Mouse (Mus musculus) cerebellum, adult 2 months (tissue): ENCODE measurements around the gene Dctn2. TPM values are rescaled to one million over a fixed set of nuclear protein-coding genes. Genes with fewer than 3 reads are reported as not detected.

Source experiments
- DNase-seq, 2 experiments: peaks; one replicate each; pipeline ENCODE4 v3.0.0; 2021
- H3K27ac ChIP-seq: fragments of 200-500 bp; 2 replicates; pipeline ENCODE4 v1.5.1; 2012; ENCODE audit warnings: low read length, control low read depth, inconsistent platforms; ENCODE audit not compliant: insufficient read depth
- H3K27me3 ChIP-seq: fragments of 200-500 bp; 2 replicates; pipeline ENCODE4 v1.6.1; 2012; ENCODE audit warnings: inconsistent platforms, mild to moderate bottlenecking, low read length, moderate library complexity; ENCODE audit not compliant: control insufficient read depth, insufficient read depth
- H3K4me1 ChIP-seq: fragments of 200-500 bp; 2 replicates; pipeline ENCODE4 v1.6.1; 2011; ENCODE audit warnings: low read length; ENCODE audit not compliant: control insufficient read depth, insufficient read depth
- H3K4me3 ChIP-seq: fragments of 200-500 bp; replicated peaks from 2 replicates; pipeline ENCODE3; 2011; ENCODE audit warnings: mild to moderate bottlenecking, low read depth, low read length, control low read depth; ENCODE audit not compliant: insufficient read depth
- CTCF ChIP-seq: fragments of 200-500 bp; IDR thresholded peaks from 2 replicates; pipeline ENCODE4 v1.5.1; 2011; ENCODE audit warnings: low read depth, mild to moderate bottlenecking, control low read depth, low read length, moderate library complexity, borderline replicate concordance; ENCODE audit not compliant: insufficient read depth
- POLR2A ChIP-seq: fragments of 200-500 bp; IDR thresholded peaks from 2 replicates; pipeline ENCODE4 v1.6.1; 2011; ENCODE audit warnings: low read length, control low read depth, borderline replicate concordance; ENCODE audit not compliant: insufficient read depth
- WGBS: fragments of 180-500 bp; shearing (Covaris S2); methylation state at CpG from one replicate; pipeline ENCODE4 v1.1.7; 2018; 5-methylcytosine and 5-hydroxymethylcytosine counted together
- polyA plus RNA-seq: library from polyadenylated mRNA; depleted of rRNA; stranded (reverse); fragments of >200 nt; gene quantifications from 2 replicates; pipeline ENCODE4 v1.2.3, GENCODE M21; 2012

The Dctn2 gene
- polyA plus RNA-seq, 1 experiment: 322 TPM

GRCm38 (mm10) chr10:127281316-127281715 is 15.1 kb downstream of the Dctn2 start:
- no peak for DNase-seq
- Histone ChIP-seq H3K27me3 (no peaks in the 10 kb centered on the region), H3K4me1 (peaks cover 9% of the 10 kb centered on the region), H3K27ac (no peak overlapping the region), H3K4me3 (no peak overlapping the region)
- WGBS: 35% methylated on average over 8 of the region's 8 CpGs
- no peak for TF ChIP-seq CTCF
- TF ChIP-seq POLR2A: no peak

- peak in 1 of 2 experiments; percentile 30 for DNase-seq
- peaks cover 20% of the 10 kb centered on the region for H3K4me1 ChIP-seq
- H3K4me3 ChIP-seq: no peak overlapping the region
- TF ChIP-seq CTCF: no peak
- no peak for TF ChIP-seq POLR2A
- no peak overlapping the region for H3K27ac ChIP-seq
- 33% methylated on average over 13 of the region's 13 CpGs for WGBS
- no peaks in the 10 kb centered on the region for H3K27me3 ChIP-seq
Observed at GRCm38 (mm10) chr10:127282620-127283215, 16.6 kb downstream of the Dctn2 start.

DNA sequence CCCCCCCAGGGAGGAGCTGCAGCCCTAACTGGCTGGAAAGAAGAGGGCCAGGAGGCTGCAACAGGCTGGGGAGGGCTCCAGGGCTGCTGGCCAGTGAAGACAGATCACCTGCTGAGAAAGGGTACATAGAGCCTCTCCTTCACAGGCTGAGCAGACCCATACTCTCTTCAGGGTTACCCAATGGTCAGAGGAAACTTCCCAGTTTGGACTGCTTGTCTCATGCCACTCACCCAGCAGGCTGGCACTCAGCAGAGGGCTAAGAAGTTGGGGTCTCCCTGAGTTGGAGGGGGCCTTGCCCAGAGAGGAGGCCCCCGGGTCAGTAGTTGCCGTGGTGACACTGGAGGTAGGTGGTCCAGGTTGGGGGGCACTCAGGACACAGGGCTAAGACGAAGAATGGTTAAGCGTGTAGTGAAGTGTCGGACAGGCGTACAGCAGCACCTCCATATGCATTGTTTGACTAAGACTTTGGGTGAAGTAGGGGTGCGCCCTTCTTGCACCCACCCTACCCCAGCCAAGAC is 18.0 kb downstream of the Dctn2 start:
- DNase-seq: peak; percentile 28 to 34
- H3K4me3 ChIP-seq: no peak overlapping the region
- H3K27me3 ChIP-seq: no peaks in the 10 kb centered on the region
- peaks cover 20% of the 10 kb centered on the region for H3K4me1 ChIP-seq
- no peak overlapping the region for H3K27ac ChIP-seq
- 78% methylated on average over 7 of the region's 7 CpGs for WGBS
- no peak for TF ChIP-seq CTCF
- no peak for TF ChIP-seq POLR2A

DNA sequence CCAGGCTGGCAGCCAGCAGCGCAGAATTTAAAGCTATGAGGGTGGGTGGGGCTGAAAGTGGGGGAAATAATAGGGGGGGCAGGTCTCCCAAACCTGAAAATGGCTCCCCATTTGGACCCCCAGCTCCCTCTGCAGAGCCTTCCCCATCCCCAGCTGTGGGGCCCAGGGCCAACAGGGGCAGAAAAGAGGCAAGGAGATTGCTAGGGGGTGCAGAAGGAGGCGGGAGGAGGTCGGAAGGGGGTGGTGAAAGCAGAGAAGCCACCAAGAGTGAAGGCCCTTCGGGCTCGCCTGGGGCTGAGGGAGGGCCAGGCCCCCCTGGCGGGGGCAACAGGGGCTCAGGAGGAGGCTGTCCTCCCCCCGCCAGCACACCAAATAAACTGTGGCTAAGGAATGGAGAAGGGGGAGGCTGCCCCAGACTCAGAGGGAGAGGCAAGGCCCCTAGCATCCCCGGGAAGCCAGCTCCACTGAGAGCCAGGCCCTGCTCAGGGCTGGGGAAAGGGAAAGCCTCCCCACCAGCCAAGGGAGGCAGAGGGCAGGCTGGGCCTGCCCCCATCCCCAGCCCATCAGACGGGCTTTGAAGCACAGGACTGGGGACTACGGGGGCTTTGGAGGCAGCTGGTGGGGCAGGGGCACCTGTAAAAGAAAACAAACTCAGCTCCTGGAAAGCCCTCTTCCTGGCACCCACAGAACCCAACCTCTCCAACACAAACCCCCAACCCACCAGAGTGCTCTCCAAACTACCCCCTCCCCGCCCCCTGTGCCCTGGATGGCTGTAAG is 18.7 kb downstream of the Dctn2 start:
- Histone ChIP-seq H3K27me3 (no peaks in the 10 kb centered on the region), H3K4me1 (peaks cover 23% of the 10 kb centered on the region), H3K27ac (no peak overlapping the region), H3K4me3 (no peak overlapping the region)
- WGBS: 61% methylated on average over 11 of the region's 11 CpGs
- TF ChIP-seq POLR2A (no peak), CTCF (no peak)
- DNase-seq: no peak

DNA sequence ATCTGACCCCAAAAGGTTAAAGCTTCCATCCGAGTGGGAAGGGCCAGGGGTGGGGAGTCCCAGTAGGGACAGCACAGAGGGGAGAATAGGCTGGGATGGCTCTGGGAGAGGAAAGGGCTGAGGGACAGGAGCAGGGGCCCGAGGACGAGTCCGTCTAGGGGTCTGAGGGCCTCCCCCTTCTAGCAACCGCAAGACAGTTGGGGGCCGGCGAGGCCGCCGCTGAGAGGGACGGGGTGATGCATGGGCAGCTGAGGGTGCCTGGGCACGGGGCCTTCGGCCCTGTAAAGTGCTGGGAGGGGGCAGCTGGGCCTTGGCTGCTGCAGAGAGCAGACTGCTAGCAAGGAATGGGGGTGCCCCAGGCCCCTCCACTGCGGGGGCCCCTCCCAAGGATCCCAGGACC is 19.5 kb downstream of the Dctn2 start:
- TF ChIP-seq POLR2A: no peak
- TF ChIP-seq CTCF: no peak
- no peak overlapping the region for H3K4me3 ChIP-seq
- H3K27me3 ChIP-seq: no peaks in the 10 kb centered on the region
- H3K4me1 ChIP-seq: peaks cover 23% of the 10 kb centered on the region
- WGBS: 52% methylated on average over 13 of the region's 13 CpGs
- DNase-seq: peak in 1 of 2 experiments; percentile 31
- no peak overlapping the region for H3K27ac ChIP-seq

DNA sequence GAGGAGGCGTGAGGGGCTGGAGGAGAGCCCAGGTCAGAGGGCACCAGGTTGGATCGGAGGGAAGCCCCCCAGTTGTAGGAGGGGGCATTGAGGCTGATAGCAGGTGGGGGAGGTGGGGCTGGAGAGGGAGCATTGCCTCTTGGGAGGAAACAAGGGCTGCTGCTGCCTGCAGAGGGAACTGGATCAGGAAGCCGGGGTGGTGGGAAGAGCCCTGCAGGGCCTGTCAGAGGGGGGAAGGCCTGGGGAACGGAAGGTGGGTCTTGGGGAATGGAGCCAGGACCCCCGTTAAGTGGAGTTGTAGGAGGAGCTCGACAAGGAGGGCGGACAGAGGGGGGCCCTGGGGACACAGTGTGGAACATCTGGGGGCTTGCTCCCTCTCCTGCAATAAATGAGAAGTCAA is 20.0 kb downstream of the Dctn2 start:
- Histone ChIP-seq H3K4me3 (no peak overlapping the region), H3K27me3 (no peaks in the 10 kb centered on the region), H3K4me1 (peaks cover 23% of the 10 kb centered on the region), H3K27ac (no peak overlapping the region)
- TF ChIP-seq CTCF (no peak), POLR2A (no peak)
- peak in 1 of 2 experiments; percentile 26 for DNase-seq
- 35% methylated on average over 7 of the region's 7 CpGs for WGBS

DNA sequence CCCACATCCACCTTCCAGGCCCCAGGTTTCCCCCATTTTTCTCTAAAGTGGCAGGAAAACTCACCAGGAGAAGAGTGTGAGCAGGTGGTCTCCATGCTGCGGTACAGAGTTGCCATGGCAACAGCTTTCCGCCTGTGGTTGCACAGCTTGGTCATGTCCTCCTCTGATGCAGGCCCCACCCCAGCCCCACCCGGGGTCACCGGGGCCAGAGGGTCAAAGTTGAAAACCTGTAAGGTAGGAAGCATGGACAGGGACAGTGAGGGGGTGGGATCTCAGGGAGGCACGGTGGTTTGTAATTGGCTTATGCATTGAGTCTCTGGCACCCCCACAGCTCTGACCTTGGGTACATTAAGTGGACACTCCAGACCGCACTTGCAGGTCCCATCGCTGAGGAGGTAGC is 20.6 kb downstream of the Dctn2 start:
- Histone ChIP-seq H3K27me3 (no peaks in the 10 kb centered on the region), H3K27ac (no peak overlapping the region), H3K4me1 (peaks cover 20% of the 10 kb centered on the region; the same call in 1 of the 2 replicates), H3K4me3 (peak overlapping the region; percentile 60)
- TF ChIP-seq CTCF (no peak), POLR2A (no peak)
- 11% methylated on average over 7 of the region's 7 CpGs for WGBS
- peak; percentile 29 to 43 for DNase-seq

- H3K4me1 ChIP-seq: peaks cover 20% of the 10 kb centered on the region; the same call in 1 of the 2 replicates
Observed at GRCm38 (mm10) chr10:127287271-127287935, 21.2 kb downstream of the Dctn2 start.

More at GRCm38 (mm10) chr10:127287271-127287935, 21.2 kb downstream of the Dctn2 start:
- WGBS: 25% methylated on average over 15 of the region's 15 CpGs
- peak in 1 of 2 experiments; percentile 36 for DNase-seq
- Histone ChIP-seq H3K4me3 (peak overlapping the region; percentile 60), H3K27me3 (no peaks in the 10 kb centered on the region), H3K27ac (0 out of 2 replicates have a peak overlapping the region, but pooled peaks have one; percentile 18)
- no peak for TF ChIP-seq CTCF
- TF ChIP-seq POLR2A: no peak
